Comparison of ENCODE assay signal across 8 mouse cellular contexts in genomic region chr19:46452052-46452827, GRCm38 (mm10). TPM values are rescaled to one million over a fixed set of nuclear protein-coding genes. Genes with fewer than 3 reads are reported as not detected.
DNase-seq lines count a peak whose midpoint lies in the region; ATAC-seq and TF ChIP-seq lines count a peak whose summit lies in the region.

No protein-coding gene starts in this region.

- H3K4me2 ChIP-seq in forebrain, postnatal 0 days (ENCODE audit: low read depth): no peak overlapping the region
- no peak overlapping the region for H3K4me2 ChIP-seq in hindbrain, embryonic 12.5 days (replicated peaks)
- H3K4me2 ChIP-seq in midbrain, embryonic 12.5 days (replicated peaks): no peak overlapping the region

- peak; percentile 84 for ATAC-seq in forebrain, postnatal 0 days
- peak; percentile 30; the same call in 1 of the 2 replicates for ATAC-seq in hindbrain, embryonic 12.5 days (ENCODE audit: low FRiP score)
- no peak for ATAC-seq in midbrain, embryonic 12.5 days (ENCODE audit: low FRiP score, low read depth)

- DNase-seq in ovary, postnatal 14 days (ENCODE audit: low spot score): peak; percentile 54
- no peak for DNase-seq in ovary, postnatal 10 days (ENCODE audit: low spot score)
- peak; percentile 55 for DNase-seq in cerebellum, adult 11-12 months
- peak; percentile 80 for DNase-seq in forebrain, postnatal 0 days
- peak; percentile 44 to 51 for DNase-seq in left cerebral cortex, adult 2 months (ENCODE audit: extremely low spot score in 1 of 2, low spot score in 2 of 2)
- peak; percentile 75 for DNase-seq in thymus, postnatal 0 days (ENCODE audit: low spot score)

- peaks cover 15% of the 10 kb centered on the region for H3K36me3 ChIP-seq in forebrain, postnatal 0 days (ENCODE audit: insufficient read depth)
- peaks cover 28% of the 10 kb centered on the region for H3K36me3 ChIP-seq in hindbrain, embryonic 12.5 days
- H3K36me3 ChIP-seq in midbrain, embryonic 12.5 days: peaks cover 37% of the 10 kb centered on the region

- no peaks in the 10 kb centered on the region for H3K27me3 ChIP-seq in forebrain, postnatal 0 days (ENCODE audit: insufficient read depth, low read length)
- H3K27me3 ChIP-seq in hindbrain, embryonic 12.5 days: no peaks in the 10 kb centered on the region
- no peaks in the 10 kb centered on the region for H3K27me3 ChIP-seq in midbrain, embryonic 12.5 days

- peak overlapping the region; percentile 17; the same call in 1 of the 2 replicates for H3K27ac ChIP-seq in forebrain, postnatal 0 days (ENCODE audit: low read depth, low read length)
- peak overlapping the region; percentile 57 for H3K27ac ChIP-seq in hindbrain, embryonic 12.5 days
- H3K27ac ChIP-seq in left cerebral cortex, adult 2 months: peak overlapping the region; percentile 24; the same call in 1 of the 2 replicates
- peak overlapping the region; percentile 39 for H3K27ac ChIP-seq in midbrain, embryonic 12.5 days (replicated peaks)

- no peak overlapping the region for H3K4me3 ChIP-seq in forebrain, postnatal 0 days (ENCODE audit: low read depth, low read length)
- no peak overlapping the region for H3K4me3 ChIP-seq in hindbrain, embryonic 12.5 days
- no peak overlapping the region for H3K4me3 ChIP-seq in left cerebral cortex, adult 2 months
- no peak overlapping the region for H3K4me3 ChIP-seq in midbrain, embryonic 12.5 days

- intact Hi-C loops in left cerebral cortex, adult 2 months (cut with DNase I): loop anchor here (2.0 to 5.0 kb wide), 2 partner anchors 49 to 150 kb away; partner anchors contain the start of genes Nfkb2 and Trim8

- H3K9ac ChIP-seq in forebrain, postnatal 0 days: no peak overlapping the region
- no peak overlapping the region; the same call in 1 of the 2 replicates for H3K9ac ChIP-seq in hindbrain, embryonic 12.5 days
- 0 out of 2 replicates have a peak overlapping the region, but pooled peaks have one; percentile 11 for H3K9ac ChIP-seq in midbrain, embryonic 12.5 days (replicated peaks)

- WGBS in forebrain, postnatal 0 days: 23% methylated on average over 10 of the region's 10 CpGs
- WGBS in hindbrain, embryonic 12.5 days: 35% methylated on average over 10 of the region's 10 CpGs
- 42% methylated on average over 10 of the region's 10 CpGs for WGBS in midbrain, embryonic 12.5 days

- H3K9me3 ChIP-seq in forebrain, postnatal 0 days (ENCODE audit: low read length): no peaks in the 10 kb centered on the region
- H3K9me3 ChIP-seq in hindbrain, embryonic 12.5 days (replicated peaks): no peaks in the 10 kb centered on the region
- H3K9me3 ChIP-seq in midbrain, embryonic 12.5 days: no peaks in the 10 kb centered on the region

- peak; percentile 87 for TF ChIP-seq CTCF in forebrain, postnatal 0 days (IDR thresholded peaks at IDR 0.05; ENCODE audit: low read depth)
- peak; percentile 96 for TF ChIP-seq CTCF in left cerebral cortex, adult 2 months (IDR thresholded peaks at IDR 0.05)

- no peaks in the 10 kb centered on the region for H3K4me1 ChIP-seq in forebrain, postnatal 0 days (ENCODE audit: insufficient read depth)
- H3K4me1 ChIP-seq in hindbrain, embryonic 12.5 days: peaks cover 42% of the 10 kb centered on the region
- peaks cover 38% of the 10 kb centered on the region for H3K4me1 ChIP-seq in midbrain, embryonic 12.5 days

RNA-seq across cellular contexts. Expression of gene Trim8, which starts 49.3 kb away (rescaled TPM):
- 68.6 and 76.5 TPM in 2 replicates for total RNA-seq in forebrain, postnatal 0 days (2014; rRNA removed)
- polyA plus RNA-seq in forebrain, postnatal 0 days (2015; fragmentation: Nextera tagmentation; extraction: Ambion mirVana): 25.9 and 28.2 TPM in 2 replicates
- 41.8 and 44.7 TPM in 2 replicates for polyA plus RNA-seq in hindbrain, embryonic 12.5 days (2016; fragmentation: Nextera tagmentation; extraction: Ambion mirVana)
- total RNA-seq in left cerebral cortex, adult 2 months (2021): 100 to 1,000 TPM; 114 to 121 TPM
- 38.5 and 53.9 TPM in 2 replicates for polyA plus RNA-seq in midbrain, embryonic 12.5 days (2016; fragmentation: Nextera tagmentation; extraction: Ambion mirVana)
- 20.4 and 23.6 TPM in 2 replicates for polyA plus RNA-seq in thymus, postnatal 0 days (2015; fragmentation: Nextera tagmentation; extraction: Ambion mirVana)

RNA-seq across cellular contexts. Expression of gene Sufu, which starts 55.5 kb away (rescaled TPM):
- total RNA-seq in forebrain, postnatal 0 days (2014; rRNA removed): 9.4 and 13.1 TPM in 2 replicates
- 12.7 and 17.7 TPM in 2 replicates for polyA plus RNA-seq in forebrain, postnatal 0 days (2015; fragmentation: Nextera tagmentation; extraction: Ambion mirVana)
- 37.7 and 39.3 TPM in 2 replicates for polyA plus RNA-seq in hindbrain, embryonic 12.5 days (2016; fragmentation: Nextera tagmentation; extraction: Ambion mirVana)
- 10 to 100 TPM; 19.4 to 20.1 TPM for total RNA-seq in left cerebral cortex, adult 2 months (2021)
- polyA plus RNA-seq in midbrain, embryonic 12.5 days (2016; fragmentation: Nextera tagmentation; extraction: Ambion mirVana): 42.4 and 43.7 TPM in 2 replicates
- 20.7 and 21.0 TPM in 2 replicates for polyA plus RNA-seq in thymus, postnatal 0 days (2015; fragmentation: Nextera tagmentation; extraction: Ambion mirVana)

RNA-seq across cellular contexts. Expression of gene Actr1a, which starts 56.7 kb away (rescaled TPM):
- total RNA-seq in forebrain, postnatal 0 days (2014; rRNA removed): 356 and 372 TPM in 2 replicates
- 360 and 367 TPM in 2 replicates for polyA plus RNA-seq in forebrain, postnatal 0 days (2015; fragmentation: Nextera tagmentation; extraction: Ambion mirVana)
- 240 and 246 TPM in 2 replicates for polyA plus RNA-seq in hindbrain, embryonic 12.5 days (2016; fragmentation: Nextera tagmentation; extraction: Ambion mirVana)
- 100 to 1,000 TPM; 179 to 197 TPM for total RNA-seq in left cerebral cortex, adult 2 months (2021)
- polyA plus RNA-seq in midbrain, embryonic 12.5 days (2016; fragmentation: Nextera tagmentation; extraction: Ambion mirVana): 242 and 258 TPM in 2 replicates
- 132 and 141 TPM in 2 replicates for polyA plus RNA-seq in thymus, postnatal 0 days (2015; fragmentation: Nextera tagmentation; extraction: Ambion mirVana)
